Mouse (Mus musculus): Measurements from ENCODE around the gene Hgf.

GRCm38 (mm10) chr5:16547490-16547889, 5.8 kb upstream of the Hgf start:
- TF ChIP-seq CTCF (IDR thresholded peaks at IDR 0.05; ENCODE audit: low read depth) (no peak), EP300 (IDR thresholded peaks at IDR 0.05; ENCODE audit: low read depth) (no peak)

Data from heart, postnatal 0 days (tissue).